Mouse (Mus musculus) sigmoid colon, adult 10 weeks (tissue): ENCODE results near the gene Gm37419. TPM values are rescaled to one million over a fixed set of nuclear protein-coding genes. Genes with fewer than 3 reads are reported as not detected.

Experiments
- polyA plus RNA-seq: library from polyadenylated mRNA; stranded (reverse); fragments of 350-450 nt; fragmentation: Illumina TruSeq; extraction: RNeasy Lipid Tissue Mini Kit (QIAGEN cat#74804); gene quantifications from one replicate; pipeline ENCODE4 v1.2.3, GENCODE M21; 2014; ENCODE audit warnings: low read depth, low replicate concordance

Gene Gm37419
- not detected for polyA plus RNA-seq

GRCm38 (mm10) chr16:23988466-23989208 is at the start of gene Gm37419, which contains the start of gene Bcl6:
TSS of gene Gm37419 (plus strand) at chr16:23988482.
TSS of gene Bcl6 (minus strand) at chr16:23988852.

Other genes with a start within 250 kb of the Gm37419 start
- gene Sst, start 97.5 kb upstream of the Gm37419 start, polyA plus RNA-seq: 9.9 TPM
- not detected for gene Rtp2, start 56.1 kb upstream of the Gm37419 start, polyA plus RNA-seq
- gene Bcl6, start 370 bp downstream of the Gm37419 start, polyA plus RNA-seq: 10.3 TPM